Mouse (Mus musculus) hindbrain, embryonic 12.5 days (tissue): ENCODE data around the gene Dclk2. TPM values are rescaled to one million over a fixed set of nuclear protein-coding genes. Genes with fewer than 3 reads are reported as not detected.
A peak's percentile ranks its signal among the peaks of the same experiment; 100 is the strongest.

Experiments
- ATAC-seq: fragments of 200-750 bp; cut with Nextera tagmentation; 2 replicates; pipeline ENCODE4 v1.8.0; 2017; ENCODE audit warnings: moderate TSS enrichment; ENCODE audit not compliant: low FRiP score
- H3K27ac ChIP-seq: fragments of 300-500 bp; sonication (generic); 2 replicates; pipeline ENCODE4 v1.5.1; 2016; ENCODE audit warnings: mild to moderate bottlenecking
- H3K27me3 ChIP-seq: fragments of 300-500 bp; sonication (generic); 2 replicates; pipeline ENCODE4 v1.6.1; 2016; ENCODE audit warnings: mild to moderate bottlenecking
- H3K36me3 ChIP-seq: fragments of 300-500 bp; sonication (generic); 2 replicates; pipeline ENCODE4 v1.6.1; 2016; ENCODE audit warnings: mild to moderate bottlenecking
- H3K4me1 ChIP-seq: fragments of 300-500 bp; sonication (generic); 2 replicates; pipeline ENCODE4 v1.6.1; 2016
- H3K4me2 ChIP-seq: fragments of 300-500 bp; sonication (generic); replicated peaks from 2 replicates; pipeline ENCODE4 v1.6.1; 2016; ENCODE audit warnings: mild to moderate bottlenecking
- H3K4me3 ChIP-seq: fragments of 300-500 bp; sonication (generic); 2 replicates; pipeline ENCODE4 v1.5.1; 2016; ENCODE audit warnings: mild to moderate bottlenecking
- H3K9ac ChIP-seq: fragments of 300-500 bp; sonication (generic); 2 replicates; pipeline ENCODE4 v1.6.1; 2016; ENCODE audit warnings: mild to moderate bottlenecking, moderate library complexity
- H3K9me3 ChIP-seq: fragments of 300-500 bp; sonication (generic); replicated peaks from 2 replicates; pipeline ENCODE4 v1.6.1; 2016; ENCODE audit warnings: mild to moderate bottlenecking
- WGBS: fragments of 180-500 bp; shearing (Covaris S2); methylation state at CpG from one replicate; pipeline ENCODE4 v1.1.7; 2016; 5-methylcytosine and 5-hydroxymethylcytosine counted together
- polyA plus RNA-seq: library from polyadenylated mRNA; unstranded; fragments of >200 nt; fragmentation: Nextera tagmentation; extraction: Ambion mirVana; gene quantifications from 2 replicates; pipeline ENCODE4 v1.2.1, GENCODE M21; 2016

Gene Dclk2
- 74.8 and 88.3 TPM in 2 replicates for polyA plus RNA-seq

- under 1% methylated on average over 81 of the region's 91 CpGs for WGBS
- ATAC-seq = peak; percentile 91
- Histone ChIP-seq H3K4me2 (peak within 1 kb of the TSS; percentile 73), H3K4me1 (peaks cover 32% of the 10 kb centered on the region), H3K27ac (peak within 1 kb of the TSS; percentile 95), H3K36me3 (peaks cover 12% of the 10 kb centered on the region; the same call in 1 of the 2 replicates), H3K27me3 (no peaks in the 10 kb centered on the region), H3K9me3 (no peaks in the 10 kb centered on the region), H3K4me3 (peak within 1 kb of the TSS; percentile 90), H3K9ac (peak within 1 kb of the TSS; percentile 92)
These were observed at the start of gene Dclk2 for GRCm38 (mm10) chr3:86920343-86921083. Gene Dclk2 (minus strand): TSS chr3:86920852.

GRCm38 (mm10) chr3:86962665-86963435, 42.2 kb upstream of the Dclk2 start:
- ATAC-seq = no peak
- H3K9me3 ChIP-seq = no peaks in the 10 kb centered on the region

GRCm38 (mm10) chr3:86961395-86961669, 40.7 kb upstream of the Dclk2 start:
- no peaks in the 10 kb centered on the region for H3K36me3 ChIP-seq
- H3K27ac ChIP-seq = no peak overlapping the region
- no peaks in the 10 kb centered on the region for H3K4me1 ChIP-seq
- no peaks in the 10 kb centered on the region for H3K27me3 ChIP-seq
- no peaks in the 10 kb centered on the region for H3K9me3 ChIP-seq
- ATAC-seq = no peak
- H3K9ac ChIP-seq = no peak overlapping the region
- no peak overlapping the region for H3K4me2 ChIP-seq
- H3K4me3 ChIP-seq = no peak overlapping the region
- 82% methylated on average over 2 of the region's 2 CpGs for WGBS

More at GRCm38 (mm10) chr3:86962665-86963435, 42.2 kb upstream of the Dclk2 start:
- H3K27me3 ChIP-seq = no peaks in the 10 kb centered on the region
- H3K4me2 ChIP-seq = no peak overlapping the region
- no peak overlapping the region for H3K4me3 ChIP-seq
- H3K36me3 ChIP-seq = no peaks in the 10 kb centered on the region
- WGBS = 90% methylated on average over 17 of the region's 17 CpGs
- no peak overlapping the region for H3K27ac ChIP-seq
- no peak overlapping the region for H3K9ac ChIP-seq
- no peaks in the 10 kb centered on the region for H3K4me1 ChIP-seq

GRCm38 (mm10) chr3:86960656-86961394, 40.2 kb upstream of the Dclk2 start:
- WGBS = 87% methylated on average over 17 of the region's 17 CpGs
- H3K27me3 ChIP-seq = no peaks in the 10 kb centered on the region

GRCm38 (mm10) chr3:86959088-86959487, 38.4 kb upstream of the Dclk2 start:
- 95% methylated on average over 7 of the region's 7 CpGs for WGBS
- H3K4me3 ChIP-seq = no peak overlapping the region
- ATAC-seq = no peak

More at GRCm38 (mm10) chr3:86960656-86961394, 40.2 kb upstream of the Dclk2 start:
- Histone ChIP-seq H3K36me3 (no peaks in the 10 kb centered on the region), H3K4me1 (no peaks in the 10 kb centered on the region), H3K4me3 (no peak overlapping the region), H3K27ac (no peak overlapping the region), H3K9ac (no peak overlapping the region), H3K4me2 (no peak overlapping the region), H3K9me3 (no peaks in the 10 kb centered on the region)
- no peak for ATAC-seq

GRCm38 (mm10) chr3:86955376-86955775, 34.7 kb upstream of the Dclk2 start:
- Histone ChIP-seq H3K27me3 (no peaks in the 10 kb centered on the region), H3K9me3 (peaks cover 5% of the 10 kb centered on the region), H3K4me1 (no peaks in the 10 kb centered on the region), H3K4me3 (no peak overlapping the region), H3K9ac (no peak overlapping the region), H3K36me3 (no peaks in the 10 kb centered on the region), H3K27ac (no peak overlapping the region), H3K4me2 (no peak overlapping the region)
- 34% methylated on average over 4 of the region's 4 CpGs for WGBS
- no peak for ATAC-seq

More at GRCm38 (mm10) chr3:86959088-86959487, 38.4 kb upstream of the Dclk2 start:
- Histone ChIP-seq H3K9me3 (peaks cover 1% of the 10 kb centered on the region; the same call in 1 of the 2 replicates), H3K9ac (no peak overlapping the region), H3K27ac (no peak overlapping the region), H3K36me3 (no peaks in the 10 kb centered on the region), H3K4me1 (no peaks in the 10 kb centered on the region), H3K27me3 (no peaks in the 10 kb centered on the region), H3K4me2 (no peak overlapping the region)

GRCm38 (mm10) chr3:86954521-86954920, 33.9 kb upstream of the Dclk2 start:
- Histone ChIP-seq H3K27me3 (no peaks in the 10 kb centered on the region), H3K9ac (no peak overlapping the region), H3K4me2 (no peak overlapping the region), H3K27ac (no peak overlapping the region), H3K4me3 (no peak overlapping the region), H3K36me3 (no peaks in the 10 kb centered on the region), H3K4me1 (no peaks in the 10 kb centered on the region), H3K9me3 (peaks cover 5% of the 10 kb centered on the region)
- ATAC-seq = no peak
- WGBS = 57% methylated on average over 1 of the region's 1 CpGs

- Histone ChIP-seq H3K4me1 (no peaks in the 10 kb centered on the region), H3K4me3 (no peak overlapping the region), H3K36me3 (no peaks in the 10 kb centered on the region), H3K9me3 (peaks cover 5% of the 10 kb centered on the region), H3K9ac (no peak overlapping the region), H3K4me2 (no peak overlapping the region), H3K27ac (no peak overlapping the region), H3K27me3 (no peaks in the 10 kb centered on the region)
- ATAC-seq = no peak
- WGBS = 77% methylated on average over 4 of the region's 4 CpGs
These were observed 33.2 kb upstream of the Dclk2 start for GRCm38 (mm10) chr3:86953819-86954218.

GRCm38 (mm10) chr3:86950652-86951051, 30.0 kb upstream of the Dclk2 start:
- Histone ChIP-seq H3K9me3 (peaks cover 5% of the 10 kb centered on the region), H3K4me1 (no peaks in the 10 kb centered on the region), H3K27me3 (no peaks in the 10 kb centered on the region), H3K9ac (no peak overlapping the region), H3K36me3 (no peaks in the 10 kb centered on the region), H3K4me3 (no peak overlapping the region), H3K4me2 (no peak overlapping the region), H3K27ac (no peak overlapping the region)
- 24% methylated on average over 2 of the region's 2 CpGs for WGBS
- ATAC-seq = no peak

- H3K9ac ChIP-seq = no peak overlapping the region
These were observed 15.7 kb upstream of the Dclk2 start for GRCm38 (mm10) chr3:86936254-86936836.

GRCm38 (mm10) chr3:86933446-86933845, 12.8 kb upstream of the Dclk2 start:
- H3K4me2 ChIP-seq = no peak overlapping the region
- no peak for ATAC-seq
- no peaks in the 10 kb centered on the region for H3K36me3 ChIP-seq
- H3K27me3 ChIP-seq = no peaks in the 10 kb centered on the region
- 80% methylated on average over 7 of the region's 7 CpGs for WGBS
- no peak overlapping the region for H3K9ac ChIP-seq
- H3K27ac ChIP-seq = no peak overlapping the region
- no peak overlapping the region for H3K4me3 ChIP-seq
- peaks cover 5% of the 10 kb centered on the region; the same call in 1 of the 2 replicates for H3K4me1 ChIP-seq
- no peaks in the 10 kb centered on the region for H3K9me3 ChIP-seq

More at GRCm38 (mm10) chr3:86936254-86936836, 15.7 kb upstream of the Dclk2 start:
- no peaks in the 10 kb centered on the region for H3K27me3 ChIP-seq
- no peaks in the 10 kb centered on the region for H3K36me3 ChIP-seq
- peaks cover 5% of the 10 kb centered on the region; the same call in 1 of the 2 replicates for H3K4me1 ChIP-seq
- peak overlapping the region; percentile 64 for H3K27ac ChIP-seq
- peak; percentile 83 for ATAC-seq
- H3K9me3 ChIP-seq = no peaks in the 10 kb centered on the region
- H3K4me3 ChIP-seq = no peak overlapping the region
- WGBS = 8% methylated on average over 2 of the region's 2 CpGs
- no peak overlapping the region for H3K4me2 ChIP-seq

GRCm38 (mm10) chr3:86923686-86924085, 3.0 kb upstream of the Dclk2 start:
- no peaks in the 10 kb centered on the region for H3K9me3 ChIP-seq
- WGBS = 89% methylated on average over 10 of the region's 10 CpGs
- H3K4me2 ChIP-seq = no peak overlapping the region
- H3K27me3 ChIP-seq = no peaks in the 10 kb centered on the region
- no peak overlapping the region for H3K27ac ChIP-seq
- no peak overlapping the region for H3K4me3 ChIP-seq
- H3K9ac ChIP-seq = no peak overlapping the region
- ATAC-seq = no peak
- H3K36me3 ChIP-seq = no peaks in the 10 kb centered on the region
- peaks cover 6% of the 10 kb centered on the region for H3K4me1 ChIP-seq
